Mouse (Mus musculus) liver, adult 10 weeks (tissue): ENCODE results near the gene Prkar2b. TPM values are rescaled to one million over a fixed set of nuclear protein-coding genes. Genes with fewer than 3 reads are reported as not detected.

ENCODE experiments used
- polyA plus RNA-seq: library from polyadenylated mRNA; stranded (reverse); fragments of 350-450 nt; fragmentation: Illumina TruSeq; extraction: RNeasy Lipid Tissue Mini Kit (QIAGEN cat#74804); gene quantifications from one replicate; pipeline ENCODE4 v1.2.3, GENCODE M21; 2014; ENCODE audit warnings: low read depth, low replicate concordance

The Prkar2b gene
- 0.77 TPM for polyA plus RNA-seq

DNA sequence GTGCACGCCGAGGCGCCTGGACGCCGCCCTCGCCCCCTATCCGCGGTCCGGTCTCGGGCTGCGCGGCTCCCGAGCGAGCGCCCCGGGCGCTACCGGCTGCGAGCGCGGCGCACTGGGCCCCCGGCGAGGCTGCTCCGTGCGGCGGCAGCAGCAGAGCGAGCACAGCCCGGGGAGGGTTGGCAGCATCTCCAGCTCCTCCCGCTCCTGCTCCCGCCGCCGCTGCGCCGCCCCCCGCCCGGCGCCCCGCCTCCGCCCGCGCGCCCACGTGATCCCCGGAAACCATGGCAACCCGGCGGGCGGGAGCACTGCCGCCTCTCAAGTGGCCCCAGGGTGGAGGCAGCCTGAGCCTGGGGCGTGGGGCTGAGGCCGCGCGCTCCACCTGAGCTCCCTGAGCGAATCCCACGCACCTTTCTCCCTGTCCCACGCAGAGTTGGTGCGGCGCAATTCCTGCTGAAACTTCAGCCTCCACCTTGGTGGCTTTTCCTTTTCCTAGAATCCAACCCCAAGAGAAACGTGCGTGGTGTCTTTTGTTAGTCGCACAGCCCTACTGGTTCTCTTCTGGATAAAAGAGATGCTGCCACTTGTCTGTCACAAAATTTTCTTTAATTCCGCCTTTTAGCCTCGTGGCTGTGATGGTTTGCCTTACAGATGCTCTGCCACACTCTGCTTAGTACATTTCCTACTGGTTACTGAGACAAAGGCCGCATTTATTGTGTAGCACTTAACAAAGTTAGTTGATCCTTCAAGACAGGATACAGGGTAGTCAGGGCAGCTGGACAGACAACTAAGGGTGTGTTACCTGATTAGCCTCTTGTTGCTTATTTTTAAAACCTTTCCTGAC is at the start of gene Prkar2b:
Gene Prkar2b, minus strand, starts transcription at position 207 of the 841 bp plus-strand sequence.

DNA sequence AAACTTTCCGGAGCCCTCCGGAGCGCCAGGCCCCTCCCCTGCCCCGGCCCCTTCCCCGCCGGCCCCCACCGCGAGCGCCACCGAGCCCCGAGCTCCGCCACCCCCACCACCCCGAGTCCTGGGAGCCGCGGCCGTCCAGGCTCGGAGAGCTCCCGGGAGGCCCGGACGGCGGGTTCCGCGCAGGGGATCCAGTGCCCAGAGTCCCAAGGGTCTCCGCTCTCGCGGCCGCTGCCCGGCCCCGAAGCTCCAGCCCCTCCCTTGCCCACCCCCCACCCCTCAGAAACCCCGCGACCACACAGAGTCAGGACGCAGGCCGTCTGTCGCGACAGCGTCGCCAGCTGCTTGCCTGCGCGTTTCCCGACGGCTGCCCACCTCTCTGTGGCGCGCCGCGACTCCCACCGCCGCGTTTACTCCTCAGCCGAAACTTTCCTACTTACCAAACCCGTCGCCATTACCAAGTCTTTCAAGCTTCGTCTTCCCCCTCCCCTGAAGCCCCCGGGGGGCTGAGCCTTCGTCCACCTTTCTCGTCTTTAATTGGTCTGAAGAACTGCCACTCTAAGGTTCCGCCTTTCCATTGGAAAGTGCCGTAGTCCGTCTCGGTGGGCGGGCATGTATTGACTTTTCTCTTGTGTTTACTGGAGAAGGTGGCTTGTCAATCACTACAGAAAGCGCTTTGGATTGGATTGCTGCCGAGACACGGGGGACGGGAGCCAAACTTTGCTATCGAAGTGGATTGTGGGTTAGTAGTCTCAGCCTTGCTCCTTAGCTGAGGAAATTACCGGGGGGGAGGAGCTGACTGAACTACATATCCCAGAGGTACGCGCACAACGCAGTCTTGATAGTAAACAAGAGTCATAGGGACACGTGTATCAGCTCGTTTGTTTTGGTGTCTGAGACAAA is 111.1 kb downstream of the Prkar2b start, which contains the start of gene Hbp1:
Gene Hbp1, minus strand, starts transcription at position 777 of the 900 bp plus-strand sequence.

Other genes starting within 250 kb of the Prkar2b start
- 109 TPM for gene Hbp1, start 110.8 kb downstream of the Prkar2b start, polyA plus RNA-seq
- 0.40 TPM for gene Pik3cg, start 147.4 kb upstream of the Prkar2b start, polyA plus RNA-seq